Mouse (Mus musculus) liver, embryonic 12.5 days (tissue): ENCODE results near the gene Ppp1r26. TPM values are rescaled to one million over a fixed set of nuclear protein-coding genes. Genes with fewer than 3 reads are reported as not detected.
"Not testable (repeated sequence)": the region's sequence is repeated elsewhere in the genome, so short reads cannot be mapped to it uniquely, and the experiment has no call there.

Experiments
- ATAC-seq: fragments of 200-750 bp; cut with Nextera tagmentation; 2 replicates; pipeline ENCODE4 v1.8.0; 2017; ENCODE audit warnings: moderate number of reproducible peaks, mild to moderate bottlenecking, moderate library complexity
- H3K27ac ChIP-seq: fragments of 300-500 bp; sonication (generic); 2 replicates; pipeline ENCODE4 v1.5.1; 2016; ENCODE audit warnings: mild to moderate bottlenecking
- H3K27me3 ChIP-seq: fragments of 300-500 bp; sonication (generic); replicated peaks from 2 replicates; pipeline ENCODE4 v1.6.1; 2016; ENCODE audit warnings: mild to moderate bottlenecking, moderate library complexity
- H3K36me3 ChIP-seq: fragments of 300-500 bp; sonication (generic); 2 replicates; pipeline ENCODE4 v1.6.1; 2016; ENCODE audit warnings: mild to moderate bottlenecking, moderate library complexity
- H3K4me1 ChIP-seq: fragments of 300-500 bp; sonication (generic); 2 replicates; pipeline ENCODE4 v1.6.1; 2016
- H3K4me2 ChIP-seq: fragments of 300-500 bp; sonication (generic); 2 replicates; pipeline ENCODE4 v1.6.1; 2016; ENCODE audit warnings: mild to moderate bottlenecking, moderate library complexity
- H3K4me3 ChIP-seq: fragments of 300-500 bp; sonication (generic); 2 replicates; pipeline ENCODE4 v1.5.1; 2016; ENCODE audit warnings: mild to moderate bottlenecking, moderate library complexity
- H3K9ac ChIP-seq: fragments of 300-500 bp; sonication (generic); 2 replicates; pipeline ENCODE4 v1.6.1; 2016; ENCODE audit warnings: mild to moderate bottlenecking, moderate library complexity
- H3K9me3 ChIP-seq: fragments of 300-500 bp; sonication (generic); replicated peaks from 2 replicates; pipeline ENCODE4 v1.6.1; 2016; ENCODE audit warnings: mild to moderate bottlenecking, moderate library complexity
- WGBS: fragments of 180-500 bp; shearing (Covaris S2); methylation state at CpG from one replicate; pipeline ENCODE4 v1.1.7; 2016; ENCODE audit not compliant: insufficient replicate concordance; 5-methylcytosine and 5-hydroxymethylcytosine counted together
- polyA plus RNA-seq: library from polyadenylated mRNA; unstranded; fragments of >200 nt; fragmentation: Nextera tagmentation; extraction: Ambion mirVana; gene quantifications from 2 replicates; pipeline ENCODE4 v1.2.1, GENCODE M21; 2016

The Ppp1r26 gene
- polyA plus RNA-seq, 1 experiment from 2014 or later, result 0.42 TPM

GRCm38 (mm10) chr2:28447315-28447670 lies 693 bp downstream of the Ppp1r26 start:
- Histone ChIP-seq H3K4me2 (peak overlapping the region; percentile 72), H3K27me3 (peaks cover 66% of the 10 kb centered on the region), H3K36me3 (no peaks in the 10 kb centered on the region), H3K9ac (peak overlapping the region; percentile 56), H3K4me3 (peak overlapping the region; percentile 56), H3K9me3 (no peaks in the 10 kb centered on the region), H3K4me1 (0 out of 2 replicates have a peak, but pooled peaks cover 5% of the 10 kb centered on the region), H3K27ac (no peak overlapping the region)
- 16% methylated on average over 11 of the region's 11 CpGs for WGBS
- ATAC-seq, result no peak

GRCm38 (mm10) chr2:28451663-28452062 lies 5.1 kb downstream of the Ppp1r26 start:
- Histone ChIP-seq H3K36me3 (no peaks in the 10 kb centered on the region), H3K4me1 (0 out of 2 replicates have a peak, but pooled peaks cover 5% of the 10 kb centered on the region), H3K4me2 (no peak overlapping the region), H3K9ac (no peak overlapping the region), H3K4me3 (no peak overlapping the region), H3K27ac (no peak overlapping the region), H3K9me3 (no peaks in the 10 kb centered on the region), H3K27me3 (peaks cover 42% of the 10 kb centered on the region)
- 68% methylated on average over 11 of the region's 11 CpGs for WGBS
- ATAC-seq, result no peak

GRCm38 (mm10) chr2:28453539-28453938 lies 6.9 kb downstream of the Ppp1r26 start:
- H3K9me3 ChIP-seq, result no peaks in the 10 kb centered on the region
- H3K4me3 ChIP-seq, result no peak overlapping the region
- H3K9ac ChIP-seq, result no peak overlapping the region
- WGBS, result 68% methylated on average over 6 of the region's 6 CpGs
- no peak for ATAC-seq
- no peak overlapping the region for H3K27ac ChIP-seq
- no peaks in the 10 kb centered on the region for H3K4me1 ChIP-seq
- no peaks in the 10 kb centered on the region for H3K36me3 ChIP-seq
- peaks cover 23% of the 10 kb centered on the region for H3K27me3 ChIP-seq
- no peak overlapping the region for H3K4me2 ChIP-seq

DNA sequence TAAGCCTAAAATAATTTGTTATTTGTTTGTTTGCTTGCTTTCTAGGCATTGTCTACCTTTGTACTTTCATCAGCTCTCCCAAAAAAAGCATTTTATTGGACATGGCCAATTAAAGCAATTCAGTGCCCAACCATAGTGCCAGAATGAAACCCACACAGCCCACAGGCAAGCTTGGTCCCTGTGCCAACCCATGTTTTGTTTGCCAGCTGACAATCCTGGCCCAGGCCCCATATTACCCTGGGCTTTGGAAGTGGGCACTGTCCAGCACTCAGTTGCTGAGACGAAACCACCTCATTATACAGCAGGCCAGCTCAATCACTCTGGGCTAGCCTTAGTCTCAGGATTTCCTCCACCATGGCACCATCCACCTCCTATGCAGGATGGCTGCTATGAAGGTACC lies 10.0 kb downstream of the Ppp1r26 start:
- Histone ChIP-seq H3K9ac (no peak overlapping the region), H3K4me1 (no peaks in the 10 kb centered on the region), H3K27me3 (no peaks in the 10 kb centered on the region; the same call in 1 of the 2 replicates), H3K36me3 (no peaks in the 10 kb centered on the region), H3K4me3 (no peak overlapping the region), H3K4me2 (no peak overlapping the region), H3K9me3 (no peaks in the 10 kb centered on the region), H3K27ac (no peak overlapping the region)
- no peak for ATAC-seq
- WGBS, result 73% methylated on average over 1 of the region's 1 CpGs

DNA sequence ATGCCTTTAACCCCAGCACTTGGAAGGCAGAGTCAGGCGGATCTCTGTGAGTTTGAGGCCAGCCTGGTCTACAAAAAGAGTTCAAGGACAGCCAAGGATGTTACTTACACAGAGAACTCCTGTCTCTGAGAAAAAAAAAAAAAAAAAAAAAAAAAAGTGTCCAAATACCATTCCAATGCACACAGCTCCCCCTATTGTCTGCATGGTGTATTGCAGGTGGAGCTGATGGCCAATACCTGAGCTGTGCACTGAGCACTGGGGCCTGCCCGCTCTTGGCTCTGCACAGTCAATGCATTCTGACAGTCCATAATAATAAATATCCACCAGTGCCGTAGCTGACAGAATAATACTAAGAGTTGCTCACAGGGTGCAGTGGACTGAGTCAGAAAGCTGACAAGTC lies 17.3 kb downstream of the Ppp1r26 start:
- Histone ChIP-seq H3K4me2 (no peak overlapping the region), H3K27me3 (peaks cover 35% of the 10 kb centered on the region), H3K9ac (no peak overlapping the region), H3K36me3 (peaks cover 2% of the 10 kb centered on the region), H3K9me3 (no peaks in the 10 kb centered on the region), H3K27ac (no peak overlapping the region), H3K4me1 (peaks cover 16% of the 10 kb centered on the region), H3K4me3 (no peak overlapping the region)
- ATAC-seq, result no peak
- 29% methylated on average over 3 of the region's 3 CpGs for WGBS

DNA sequence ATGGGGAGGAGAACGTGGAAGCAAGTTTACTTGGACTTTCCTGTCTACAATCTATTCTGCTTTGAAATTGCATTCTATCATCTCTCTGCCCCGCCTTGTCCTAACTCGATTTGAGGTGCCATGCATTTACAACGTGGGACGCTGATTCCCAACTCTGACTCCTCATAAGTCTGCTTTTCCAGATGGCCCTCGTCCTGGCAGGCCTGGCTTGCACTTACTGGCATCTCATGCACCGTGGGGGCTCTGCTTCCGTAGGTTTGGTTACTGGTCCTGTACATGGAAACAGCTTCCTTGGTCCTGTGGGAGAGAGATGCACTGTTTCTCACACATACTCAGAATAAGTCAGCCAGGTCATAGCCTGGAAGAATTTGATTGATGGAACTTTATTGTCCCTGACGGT lies 18.3 kb downstream of the Ppp1r26 start:
- no peak for ATAC-seq
- Histone ChIP-seq H3K4me2 (no peak overlapping the region), H3K4me3 (no peak overlapping the region), H3K9ac (no peak overlapping the region), H3K9me3 (no peaks in the 10 kb centered on the region), H3K27me3 (peaks cover 35% of the 10 kb centered on the region), H3K27ac (no peak overlapping the region), H3K4me1 (peaks cover 19% of the 10 kb centered on the region), H3K36me3 (peaks cover 12% of the 10 kb centered on the region)
- WGBS, result 73% methylated on average over 9 of the region's 9 CpGs

GRCm38 (mm10) chr2:28465836-28466518 lies 19.4 kb downstream of the Ppp1r26 start, which contains the start of gene 1700007K13Rik:
Gene 1700007K13Rik (minus strand): TSS chr2:28466332.
- Histone ChIP-seq H3K4me3 (peak within 1 kb of the TSS; percentile 24; the same call in 1 of the 2 replicates), H3K4me2 (peak within 1 kb of the TSS; percentile 57), H3K27me3 (peaks cover 35% of the 10 kb centered on the region), H3K36me3 (peaks cover 23% of the 10 kb centered on the region), H3K9ac (peak within 1 kb of the TSS; percentile 23; the same call in 1 of the 2 replicates), H3K27ac (no peak within 1 kb of the TSS), H3K4me1 (peaks cover 19% of the 10 kb centered on the region), H3K9me3 (no peaks in the 10 kb centered on the region)
- 0 out of 2 replicates have a peak, but pooled peaks have one; percentile 21 for ATAC-seq
- 6% methylated on average over 25 of the region's 25 CpGs for WGBS

DNA sequence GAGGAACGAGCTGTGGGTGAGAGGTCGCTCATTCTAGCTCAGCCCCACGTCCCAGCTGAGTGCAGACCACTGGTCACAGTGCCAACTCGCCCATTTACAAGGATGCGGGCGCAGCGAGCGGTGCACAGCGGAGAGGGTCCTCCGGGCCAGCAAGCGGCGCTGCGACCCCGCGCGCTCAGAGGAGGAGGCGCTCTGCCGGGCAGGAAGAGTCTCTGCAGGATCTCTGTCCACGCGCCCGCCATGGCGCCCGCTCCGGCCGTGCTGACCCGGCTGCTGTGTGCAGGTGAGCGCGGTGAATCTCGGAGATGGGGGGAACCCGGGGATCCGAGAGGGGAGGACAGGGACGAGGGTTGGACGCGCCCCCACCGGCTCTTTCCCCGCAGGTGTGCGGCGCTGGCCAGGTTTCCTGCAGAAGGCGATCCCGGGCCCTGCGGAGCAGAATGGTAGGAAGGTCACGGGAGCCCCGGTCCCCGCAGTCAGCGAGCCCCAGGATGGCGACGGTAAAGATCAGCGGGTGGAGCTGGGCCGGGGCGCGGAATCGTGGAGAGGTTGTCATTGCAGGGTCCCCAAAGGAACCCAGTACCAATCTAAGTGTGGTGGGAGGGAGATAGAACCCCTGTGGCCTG lies 21.4 kb downstream of the Ppp1r26 start, which contains the start of gene Mrps2:
Gene Mrps2, plus strand, starts transcription at position 207 of the 626 bp plus-strand sequence.
- peak; percentile 86 for ATAC-seq
- Histone ChIP-seq H3K27me3 (peaks cover 35% of the 10 kb centered on the region), H3K4me2 (peak within 1 kb of the TSS; percentile 79), H3K27ac (no peak within 1 kb of the TSS), H3K9ac (peak within 1 kb of the TSS; percentile 86), H3K4me3 (peak within 1 kb of the TSS; percentile 89), H3K4me1 (peaks cover 19% of the 10 kb centered on the region), H3K36me3 (peaks cover 42% of the 10 kb centered on the region), H3K9me3 (no peaks in the 10 kb centered on the region)
- WGBS, result 1% methylated on average over 52 of the region's 52 CpGs

- peaks cover 43% of the 10 kb centered on the region for H3K36me3 ChIP-seq
- peak overlapping the region; percentile 79 for H3K4me2 ChIP-seq
- no peaks in the 10 kb centered on the region for H3K9me3 ChIP-seq
- no peak overlapping the region for H3K27ac ChIP-seq
- no peak for ATAC-seq
- 43% methylated on average over 18 of the region's 18 CpGs for WGBS
- H3K9ac ChIP-seq, result peak overlapping the region; percentile 86
- H3K4me1 ChIP-seq, result peaks cover 19% of the 10 kb centered on the region
- H3K27me3 ChIP-seq, result peaks cover 35% of the 10 kb centered on the region
- H3K4me3 ChIP-seq, result peak overlapping the region; percentile 89
Measured at GRCm38 (mm10) chr2:28468486-28469225, 22.1 kb downstream of the Ppp1r26 start.

DNA sequence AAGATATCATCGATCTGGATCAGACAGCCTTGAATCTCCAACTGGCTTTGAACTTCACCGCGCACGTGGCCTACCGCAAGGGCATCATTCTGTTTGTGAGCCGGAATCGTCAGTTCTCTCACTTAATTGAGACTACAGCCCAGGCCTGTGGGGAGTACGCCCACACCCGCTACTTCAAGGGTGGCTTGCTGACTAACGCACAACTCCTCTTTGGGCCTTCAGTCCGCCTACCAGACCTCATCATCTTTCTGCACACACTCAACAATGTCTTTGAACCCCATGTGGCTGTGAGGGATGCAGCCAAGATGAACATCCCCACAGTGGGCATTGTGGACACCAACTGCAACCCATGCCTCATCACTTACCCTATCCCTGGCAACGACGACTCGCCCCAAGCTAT lies 22.9 kb downstream of the Ppp1r26 start:
- H3K9me3 ChIP-seq, result no peaks in the 10 kb centered on the region
- peaks cover 43% of the 10 kb centered on the region for H3K36me3 ChIP-seq
- peaks cover 31% of the 10 kb centered on the region for H3K27me3 ChIP-seq
- H3K4me3 ChIP-seq, result no peak overlapping the region
- no peak overlapping the region for H3K4me2 ChIP-seq
- no peak overlapping the region for H3K9ac ChIP-seq
- no peak overlapping the region for H3K27ac ChIP-seq
- peaks cover 19% of the 10 kb centered on the region for H3K4me1 ChIP-seq
- no peak for ATAC-seq
- WGBS, result 94% methylated on average over 14 of the region's 14 CpGs

DNA sequence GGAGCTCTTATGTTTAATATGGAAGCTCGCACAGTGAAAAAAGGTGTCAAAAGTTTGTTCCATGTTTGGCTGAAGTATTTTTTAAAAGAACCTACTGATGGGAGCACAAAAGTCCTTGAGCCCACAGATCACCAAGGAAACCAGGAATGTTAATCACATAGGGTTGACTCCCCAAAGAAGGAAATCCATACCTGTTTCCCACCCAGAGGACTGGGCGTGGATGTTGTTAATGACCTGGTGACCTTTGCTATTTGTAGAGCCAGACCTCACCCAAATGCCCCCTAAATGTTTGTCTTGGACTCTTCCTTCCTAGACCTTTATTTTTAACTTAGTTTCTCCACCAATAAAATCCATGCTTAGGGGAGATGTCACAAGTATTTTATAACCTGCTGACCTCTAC lies 24.0 kb downstream of the Ppp1r26 start:
- Histone ChIP-seq H3K36me3 (peaks cover 43% of the 10 kb centered on the region), H3K4me2 (no peak overlapping the region), H3K27me3 (peaks cover 20% of the 10 kb centered on the region), H3K9ac (no peak overlapping the region), H3K4me3 (no peak overlapping the region), H3K9me3 (no peaks in the 10 kb centered on the region), H3K27ac (no peak overlapping the region), H3K4me1 (peaks cover 19% of the 10 kb centered on the region)
- 84% methylated on average over 2 of the region's 2 CpGs for WGBS
- no peak for ATAC-seq

DNA sequence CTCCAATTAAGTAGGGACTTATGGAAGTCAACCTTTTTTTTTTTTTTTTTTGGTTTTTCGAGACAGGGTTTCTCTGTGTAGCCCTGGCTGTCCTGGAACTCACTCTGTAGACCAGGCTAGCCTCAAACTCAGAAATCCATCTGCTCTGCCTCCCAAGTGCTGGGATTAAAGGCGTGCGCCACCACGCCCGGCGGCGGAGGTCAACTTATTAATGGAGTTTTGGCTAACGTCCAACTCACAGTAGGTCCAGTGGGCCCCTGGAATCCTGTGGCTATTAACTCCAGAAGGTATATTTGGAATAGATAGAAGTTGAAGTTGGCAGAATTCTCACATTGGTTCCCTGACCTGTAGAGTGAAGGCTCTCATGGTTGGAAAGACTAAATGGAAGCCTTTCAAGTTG lies 25.4 kb downstream of the Ppp1r26 start:
- not testable (repeated sequence) for H3K27me3 ChIP-seq, ATAC-seq, H3K27ac ChIP-seq, H3K9ac ChIP-seq, H3K4me2 ChIP-seq, H3K9me3 ChIP-seq, H3K4me1 ChIP-seq, H3K4me3 ChIP-seq
- WGBS, result 84% methylated on average over 8 of the region's 8 CpGs
- H3K36me3 ChIP-seq, result peaks cover 43% of the 10 kb centered on the region
